In genomic region chr17:30897075-30897474, GRCm38 (mm10) we compare ENCODE assay signal across 32 mouse cellular contexts. TPM values are rescaled to one million over a fixed set of nuclear protein-coding genes. Genes with fewer than 3 reads are reported as not detected.
DNase-seq lines count a peak whose midpoint lies in the region; ATAC-seq lines count a peak whose summit lies in the region.
"Had no signal": no experiment of that assay in that cellular context is flagged by ENCODE, and none has a peak within 500 bp of the region (broad histone marks: within the 10 kb centered on the region; RNA-seq: fewer than 3 reads in every experiment).

No protein-coding gene starts in this region.

- DNase-seq in A20 (ENCODE audit: low read depth, low spot score) (peak; percentile 15), R1 (ENCODE audit: low read depth, low spot score) (peak; percentile 60)
- DNase-seq in liver, embryonic 11.5 days (ENCODE audit: low spot score) = no peak
- no peak for DNase-seq in urinary bladder, postnatal 36 days (ENCODE audit: low spot score in 2 of 2)
- DNase-seq in layer of hippocampus, postnatal 25 days (ENCODE audit: extremely low spot score in 1 of 2, low spot score in 1 of 2) = no peak
- DNase-seq in heart, postnatal 25 days (ENCODE audit: low spot score) = no peak
- DNase-seq: adrenal gland, postnatal 10 days; adrenal gland, postnatal 36 days; cerebellum, adult 11 months; cerebellum, adult 2 months; cerebellum, adult 9-11 months; cerebellum, postnatal 36 days; embryo, embryonic 11 days; gastrocnemius, postnatal 25 days; heart, adult 18-20 months; heart, postnatal 10 days; heart, postnatal 4 days had no signal

- 7% methylated on average over 2 of the region's 2 CpGs for WGBS in liver, embryonic 11.5 days

- no peaks in the 10 kb centered on the region for H3K36me3 ChIP-seq in liver, embryonic 11.5 days (ENCODE audit: control insufficient read depth, insufficient read depth, low read length)
- H3K36me3 ChIP-seq: embryonic facial prominence, embryonic 10.5 days; embryonic facial prominence, embryonic 13.5 days; forebrain, embryonic 12.5 days; forebrain, embryonic 15.5 days; G1E; heart, embryonic 12.5 days; heart, embryonic 15.5 days had no signal

- 0 out of 2 replicates have a peak, but pooled peaks have one; percentile 37 for ATAC-seq in megakaryocyte progenitor cell, adult 5-6 weeks (replicated peaks; ENCODE audit: poor library complexity)
- no peak for ATAC-seq in liver, embryonic 11.5 days (replicated peaks; ENCODE audit: low FRiP score)
- ATAC-seq: forebrain, embryonic 15.5 days; hindbrain, postnatal 0 days; inflammation-experienced regulatory T-cells, adult 6 months had no signal

- intact Hi-C loops in heart, postnatal 25 days (cut with DNase I) = no loop called here

- H3K9me3 ChIP-seq in liver, embryonic 11.5 days (ENCODE audit: control insufficient read depth, low read length) = no peaks in the 10 kb centered on the region
- H3K9me3 ChIP-seq: forebrain, embryonic 12.5 days; forebrain, embryonic 15.5 days; heart, embryonic 12.5 days; heart, embryonic 15.5 days had no signal

- H3K4me2 ChIP-seq in liver, embryonic 11.5 days = no peak overlapping the region
- H3K4me2 ChIP-seq: embryonic facial prominence, embryonic 13.5 days; forebrain, embryonic 12.5 days; forebrain, embryonic 15.5 days; heart, embryonic 12.5 days; heart, embryonic 15.5 days; hindbrain, embryonic 14.5 days had no signal

- no peak overlapping the region for H3K4me3 ChIP-seq in liver, embryonic 11.5 days (ENCODE audit: low read depth, low read length)
- H3K4me3 ChIP-seq: embryonic facial prominence, embryonic 10.5 days; embryonic facial prominence, embryonic 13.5 days; erythroblast, embryonic 14.5 days; forebrain, embryonic 12.5 days; forebrain, embryonic 15.5 days; heart, embryonic 12.5 days; heart, embryonic 15.5 days had no signal

- peaks cover 21% of the 10 kb centered on the region for H3K27me3 ChIP-seq in liver, embryonic 11.5 days (replicated peaks; ENCODE audit: control insufficient read depth, insufficient read depth, low read length)

- H3K4me1 ChIP-seq in liver, embryonic 11.5 days (replicated peaks; ENCODE audit: control insufficient read depth, insufficient read depth, low read length) = peaks cover 5% of the 10 kb centered on the region

- no peak overlapping the region for H3K9ac ChIP-seq in liver, embryonic 11.5 days (ENCODE audit: low read depth, low read length)
- H3K9ac ChIP-seq: embryonic facial prominence, embryonic 13.5 days; forebrain, embryonic 12.5 days; forebrain, embryonic 15.5 days; heart, embryonic 12.5 days; heart, embryonic 15.5 days; hindbrain, embryonic 14.5 days had no signal

- H3K27ac ChIP-seq in liver, embryonic 11.5 days (ENCODE audit: low read depth, low read length) = no peak overlapping the region
- H3K27ac ChIP-seq: embryonic facial prominence, embryonic 10.5 days; embryonic facial prominence, embryonic 13.5 days; forebrain, embryonic 12.5 days; forebrain, embryonic 15.5 days; heart, embryonic 15.5 days; hindbrain, embryonic 14.5 days; hindbrain, postnatal 0 days had no signal

RNA-seq across cellular contexts. Expression of gene Glp1r, which starts 4.5 kb away (rescaled TPM):
- not detected in 2 replicates for total RNA-seq in megakaryocyte progenitor cell, adult 5-6 weeks (2015)
- not detected in 2 replicates for total RNA-seq in megakaryocyte progenitor cell, adult 5-6 weeks (2017)
- 0.08 and 0.13 TPM in 2 replicates for polyA plus RNA-seq in liver, embryonic 11.5 days (2014; fragmentation: Nextera tagmentation; extraction: Ambion mirVana)
- total RNA-seq in layer of hippocampus, postnatal 25 days (2021) = 1 to 10 TPM; 2.5 to 2.7 TPM
- total RNA-seq in heart, postnatal 25 days (2021) = under 1 TPM; 0.44 to 0.59 TPM
- total RNA-seq: gastrocnemius, adult 8-10 months; gastrocnemius, postnatal 25 days had no signal
- polyA plus RNA-seq: erythroblast, embryonic 14.5 days; G1E had no signal

RNA-seq across cellular contexts. Expression of gene Umodl1, which starts 57.4 kb away (rescaled TPM):
- not detected in 2 replicates for total RNA-seq in megakaryocyte progenitor cell, adult 5-6 weeks (2015)
- total RNA-seq in megakaryocyte progenitor cell, adult 5-6 weeks (2017) = not detected in 2 replicates
- not detected in 2 replicates for polyA plus RNA-seq in liver, embryonic 11.5 days (2014; fragmentation: Nextera tagmentation; extraction: Ambion mirVana)
- total RNA-seq in layer of hippocampus, postnatal 25 days (2021) = under 1 TPM; 0.38 to 0.49 TPM
- not detected for total RNA-seq in heart, postnatal 25 days (2021)
- total RNA-seq: gastrocnemius, adult 8-10 months; gastrocnemius, postnatal 25 days; heart, adult 18-20 months; heart, postnatal 10 days; heart, postnatal 4 days had no signal
- polyA plus RNA-seq: forebrain, embryonic 12.5 days; forebrain, embryonic 15.5 days; G1E; gonadal fat pad, adult 2 months; heart, embryonic 12.5 days; hindbrain, embryonic 11.5 days; hindbrain, embryonic 14.5 days; inflammation-experienced regulatory T-cells, adult 6 months had no signal

Comparison
In these comparisons a context has a peak if more than half of its experiments do, and no peak if none do; other contexts are left out.
1. DNase-seq: peak in A20 (single experiment) and R1 (single experiment); none in liver, embryonic 11.5 days (single experiment), urinary bladder, postnatal 36 days (0 of 2), layer of hippocampus, postnatal 25 days (0 of 2) and heart, postnatal 25 days (single experiment).